Mouse (Mus musculus): ENCODE results near the gene Gch1. TPM values are rescaled to one million over a fixed set of nuclear protein-coding genes. Genes with fewer than 3 reads are reported as not detected.

The Gch1 gene
- total RNA-seq, 2 experiments from 2014 or later, result 1.3 to 1.4 TPM

DNA sequence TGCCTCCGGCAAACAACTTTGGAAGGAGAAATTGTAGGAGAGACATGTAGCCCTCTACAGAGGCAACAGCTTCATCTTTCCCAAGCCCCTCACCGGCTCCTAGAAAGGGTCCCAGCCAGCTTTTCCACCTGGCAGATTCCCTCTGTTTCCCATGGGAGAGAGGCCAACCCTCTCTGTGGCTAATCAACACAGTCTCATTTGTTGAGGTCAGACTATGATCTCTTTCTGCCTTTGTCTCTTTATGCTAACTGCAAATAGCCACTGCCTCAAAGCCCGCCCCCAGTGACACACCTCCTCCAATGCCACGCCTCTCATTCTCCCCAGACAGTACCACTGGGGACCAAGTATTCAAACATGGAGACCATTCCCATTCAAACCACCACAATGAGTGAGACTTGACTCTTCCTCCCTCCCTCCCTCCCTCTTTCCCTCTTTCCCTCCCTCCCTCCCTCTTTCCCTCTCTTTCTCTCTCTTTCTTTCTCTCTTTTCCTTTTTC lies 20.5 kb upstream of the Gch1 start:
- intact Hi-C loops (cut with DNase I), result no loop called here
- DNase-seq (ENCODE audit: low spot score in 2 of 2), result no peak

DNA sequence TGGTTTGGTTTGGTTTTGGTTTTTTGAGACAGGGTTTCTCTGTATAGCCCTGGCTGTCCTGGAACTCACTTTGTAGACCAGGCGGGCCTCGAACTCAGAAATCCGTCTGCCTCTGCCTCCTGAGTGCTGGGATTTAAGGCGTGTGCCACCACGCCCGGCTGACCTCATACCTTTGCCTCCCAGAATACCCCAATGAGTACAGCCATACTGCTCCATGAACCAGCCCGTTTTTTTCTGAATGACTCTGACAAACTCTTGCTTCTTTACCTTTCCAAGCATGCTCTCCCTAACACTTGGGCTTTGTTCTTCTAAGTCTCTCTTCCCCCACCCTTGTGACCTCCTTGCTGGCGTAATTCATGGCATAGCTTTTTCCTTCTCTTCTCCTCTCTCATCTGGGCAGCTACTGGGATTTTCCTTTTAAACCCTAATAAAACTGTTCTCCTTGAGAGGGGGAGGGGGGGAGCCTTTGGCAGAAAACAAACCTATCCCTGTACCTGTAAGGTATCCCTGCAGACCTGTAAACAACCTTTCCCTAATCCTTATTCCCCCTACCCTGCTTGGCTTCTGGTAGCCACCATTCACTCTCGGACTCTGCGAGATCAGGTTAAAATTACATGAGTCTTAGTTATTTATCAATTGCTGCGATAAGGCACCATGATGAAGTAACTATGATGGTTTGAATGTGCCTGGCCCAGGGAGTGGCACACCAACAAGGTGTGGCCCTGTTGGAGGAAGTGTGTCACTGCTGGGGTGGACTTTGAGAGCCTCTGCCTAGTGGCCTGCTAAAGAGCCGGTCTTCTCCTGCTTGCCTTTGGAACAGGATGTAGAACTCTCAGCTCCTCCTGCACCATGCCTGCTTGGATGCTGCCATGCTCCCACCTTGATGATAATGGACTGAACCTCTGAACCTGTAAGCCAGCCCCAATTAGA lies 19.6 kb upstream of the Gch1 start:
- intact Hi-C loops (cut with DNase I), result no loop called here

GRCm38 (mm10) chr14:47206601-47207000 lies 17.4 kb upstream of the Gch1 start:
- intact Hi-C loops (cut with DNase I), result no loop called here
- no peak for DNase-seq (ENCODE audit: low spot score in 2 of 2)

More for the DNA sequence above, 19.6 kb upstream of the Gch1 start:
- DNase-seq (ENCODE audit: low spot score in 2 of 2), result no peak

DNA sequence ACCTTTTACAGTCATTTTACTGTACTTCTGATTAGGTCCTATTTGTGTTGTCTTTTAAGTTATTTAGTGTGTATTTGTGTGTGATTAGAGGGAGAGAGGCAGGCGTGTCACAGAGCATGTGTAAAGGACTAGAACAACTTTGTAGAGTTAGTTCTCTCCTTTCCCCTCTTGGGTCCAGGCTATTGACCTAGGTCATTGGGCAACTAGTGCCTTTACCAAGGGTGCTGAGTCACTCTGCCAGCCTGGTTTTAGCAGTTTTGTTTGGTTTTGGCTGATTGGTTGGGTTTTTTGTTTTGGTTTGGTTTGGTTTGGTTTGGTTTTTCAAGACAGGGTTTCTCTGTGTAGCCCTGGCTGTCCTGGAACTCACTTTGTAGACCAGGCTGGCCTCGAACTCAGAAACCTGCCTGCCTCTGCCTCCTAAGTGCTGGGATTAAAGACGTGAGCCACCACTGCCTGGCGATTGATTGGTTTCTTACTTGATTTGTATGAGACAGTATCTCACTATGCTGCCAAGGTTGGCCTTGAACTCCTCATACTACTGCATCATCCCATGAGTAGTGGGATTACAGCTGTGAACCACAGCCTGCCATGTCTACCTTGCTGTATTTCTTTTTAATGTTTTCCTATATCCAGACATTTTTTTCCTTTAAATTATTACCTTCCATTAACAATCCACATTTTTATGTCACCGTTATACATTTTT lies 16.2 kb upstream of the Gch1 start:
- DNase-seq (ENCODE audit: low spot score in 2 of 2), result no peak
- intact Hi-C loops (cut with DNase I), result no loop called here

- intact Hi-C loops (cut with DNase I), result no loop called here
- no peak for DNase-seq (ENCODE audit: low spot score in 2 of 2)
Measured at GRCm38 (mm10) chr14:47197340-47197739, 8.1 kb upstream of the Gch1 start.

- intact Hi-C loops (cut with DNase I), result no loop called here
- DNase-seq (ENCODE audit: low spot score in 2 of 2), result no peak
Measured at GRCm38 (mm10) chr14:47196711-47197110, 7.5 kb upstream of the Gch1 start.

DNA sequence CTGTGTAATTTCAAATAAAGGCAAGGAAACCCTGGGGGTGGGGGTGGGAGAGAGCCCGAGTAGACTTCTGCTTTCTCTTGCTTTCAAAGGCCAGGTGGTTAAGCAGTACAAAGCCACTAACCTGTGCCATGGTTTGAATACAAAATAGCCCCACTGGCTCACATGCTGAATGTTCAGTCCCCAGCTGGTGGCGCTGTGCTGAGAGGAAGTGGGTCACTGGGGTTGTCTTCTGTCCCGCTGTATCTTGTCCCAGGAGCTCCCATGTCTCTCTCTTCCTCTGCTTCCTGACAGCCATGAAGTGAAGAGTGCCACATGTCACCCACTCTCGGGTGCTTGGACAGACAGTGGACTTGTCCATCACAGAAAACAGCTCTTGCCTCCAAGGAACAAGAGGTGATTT lies 4.9 kb upstream of the Gch1 start:
- intact Hi-C loops (cut with DNase I), result no loop called here
- no peak for DNase-seq (ENCODE audit: low spot score in 2 of 2)

- intact Hi-C loops (cut with DNase I), result no loop called here
- no peak for DNase-seq (ENCODE audit: low spot score in 2 of 2)
Measured at GRCm38 (mm10) chr14:47193506-47193905, 4.3 kb upstream of the Gch1 start.

DNA sequence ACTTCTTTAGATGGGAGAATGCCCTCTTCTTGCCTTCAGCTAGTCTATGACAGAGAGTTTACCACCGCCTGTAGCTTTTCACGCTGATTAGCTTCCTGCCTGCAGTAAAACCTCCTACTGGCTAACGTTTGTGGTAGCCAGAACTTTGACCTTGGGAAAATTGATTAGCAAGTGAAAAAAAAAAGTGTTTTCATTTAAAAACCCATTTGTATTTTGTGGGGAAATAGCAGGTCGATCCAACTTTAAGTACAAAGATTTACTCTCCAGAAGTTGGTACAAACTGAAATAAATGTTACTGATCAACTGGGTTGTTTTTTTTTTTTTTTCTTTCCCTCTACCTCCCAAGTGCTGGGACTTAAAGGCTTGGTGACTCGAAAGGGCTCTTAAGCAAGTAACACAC lies 2.6 kb upstream of the Gch1 start:
- intact Hi-C loops (cut with DNase I), result no loop called here
- DNase-seq (ENCODE audit: low spot score in 2 of 2), result no peak

GRCm38 (mm10) chr14:47190626-47191025 lies 1.4 kb upstream of the Gch1 start:
- DNase-seq (ENCODE audit: low spot score in 2 of 2), result no peak
- intact Hi-C loops (cut with DNase I), result no loop called here

DNA sequence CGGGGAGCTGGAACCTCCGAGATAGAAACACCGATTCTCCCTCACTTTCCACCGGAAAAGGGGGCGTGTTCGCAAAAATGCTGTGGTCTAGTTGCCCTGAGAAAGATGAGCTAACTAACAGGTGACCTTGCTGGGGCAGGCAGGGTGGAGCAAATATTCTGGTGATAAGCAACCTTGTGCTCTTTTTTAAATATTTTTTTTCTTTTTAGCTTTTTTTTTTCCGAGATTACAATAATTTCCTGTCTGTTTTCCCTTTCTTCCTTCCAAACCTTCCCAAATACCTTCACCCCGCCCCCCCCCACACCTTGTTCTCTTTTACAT lies 382 bp upstream of the Gch1 start:
- intact Hi-C loops (cut with DNase I), result loop anchor here (10.0 kb wide), 1 partner anchor 305 kb away; the partner anchor contains the start of gene Samd4
- no peak for DNase-seq (ENCODE audit: low spot score in 2 of 2)

- intact Hi-C loops (cut with DNase I), result loop anchor here (10.0 kb wide), 1 partner anchor 304 kb away; the partner anchor contains the start of gene Samd4
Measured at GRCm38 (mm10) chr14:47188475-47188847, 752 bp downstream of the Gch1 start.

GRCm38 (mm10) chr14:47187666-47188360 lies 1.4 kb downstream of the Gch1 start:
- no peak for DNase-seq (ENCODE audit: low spot score in 2 of 2)
- intact Hi-C loops (cut with DNase I), result loop anchor here (10.0 kb wide), 1 partner anchor 303 kb away; the partner anchor contains the start of gene Samd4

More at GRCm38 (mm10) chr14:47188475-47188847, 752 bp downstream of the Gch1 start:
- DNase-seq (ENCODE audit: low spot score in 2 of 2), result no peak

DNA sequence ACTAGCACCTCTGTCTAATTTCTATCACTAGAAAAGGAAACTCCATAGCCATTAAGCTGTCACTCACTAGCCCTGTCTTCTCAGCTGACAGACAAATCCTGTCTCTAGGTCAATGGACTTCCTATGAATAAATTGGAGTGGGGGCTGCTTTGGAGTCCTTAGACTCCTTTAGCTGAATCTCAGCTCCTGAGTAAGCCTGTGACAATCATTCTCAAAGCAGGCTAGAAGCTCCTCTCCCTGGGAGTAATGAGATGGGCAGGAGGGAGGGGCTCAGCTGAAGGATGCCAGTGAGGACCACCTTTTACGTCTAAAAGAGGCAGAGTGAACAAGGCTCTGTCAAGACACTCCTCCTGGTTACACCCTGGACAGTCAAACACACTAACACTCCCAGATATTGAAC lies 2.0 kb downstream of the Gch1 start:
- DNase-seq (ENCODE audit: low spot score in 2 of 2), result no peak
- intact Hi-C loops (cut with DNase I), result loop anchor here (10.0 kb wide), 1 partner anchor 302 kb away; the partner anchor contains the start of gene Samd4

DNA sequence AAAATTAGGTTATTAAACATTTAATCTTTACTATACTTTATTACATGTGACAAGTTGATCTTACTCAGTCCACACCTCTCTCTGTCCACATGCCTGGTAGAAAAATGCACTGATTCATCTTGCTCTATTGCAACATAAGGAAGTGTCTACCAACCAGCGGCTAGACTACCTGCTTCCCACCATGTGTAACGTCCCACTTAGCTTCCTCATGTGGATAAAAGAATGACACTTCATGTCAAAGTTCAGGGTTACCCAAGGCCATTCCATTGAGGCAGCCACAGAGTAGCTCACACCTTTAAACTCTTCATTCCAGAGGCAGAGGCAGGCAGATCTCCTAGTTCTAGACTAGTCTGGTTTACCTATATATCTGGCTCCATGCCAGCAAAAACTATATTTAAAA lies 2.7 kb downstream of the Gch1 start:
- no peak for DNase-seq (ENCODE audit: low spot score in 2 of 2)
- intact Hi-C loops (cut with DNase I), result loop anchor here (10.0 kb wide), 1 partner anchor 302 kb away; the partner anchor contains the start of gene Samd4

- DNase-seq (ENCODE audit: low spot score in 2 of 2), result peak; percentile 69 to 86
- intact Hi-C loops (cut with DNase I), result loop anchor here (10.0 kb wide), 1 partner anchor 297 kb away; the partner anchor contains the start of gene Samd4
Measured at GRCm38 (mm10) chr14:47181497-47182290, 7.5 kb downstream of the Gch1 start.

GRCm38 (mm10) chr14:47178851-47179250 lies 10.4 kb downstream of the Gch1 start:
- no peak for DNase-seq (ENCODE audit: low spot score in 2 of 2)
- intact Hi-C loops (cut with DNase I), result no loop called here

DNA sequence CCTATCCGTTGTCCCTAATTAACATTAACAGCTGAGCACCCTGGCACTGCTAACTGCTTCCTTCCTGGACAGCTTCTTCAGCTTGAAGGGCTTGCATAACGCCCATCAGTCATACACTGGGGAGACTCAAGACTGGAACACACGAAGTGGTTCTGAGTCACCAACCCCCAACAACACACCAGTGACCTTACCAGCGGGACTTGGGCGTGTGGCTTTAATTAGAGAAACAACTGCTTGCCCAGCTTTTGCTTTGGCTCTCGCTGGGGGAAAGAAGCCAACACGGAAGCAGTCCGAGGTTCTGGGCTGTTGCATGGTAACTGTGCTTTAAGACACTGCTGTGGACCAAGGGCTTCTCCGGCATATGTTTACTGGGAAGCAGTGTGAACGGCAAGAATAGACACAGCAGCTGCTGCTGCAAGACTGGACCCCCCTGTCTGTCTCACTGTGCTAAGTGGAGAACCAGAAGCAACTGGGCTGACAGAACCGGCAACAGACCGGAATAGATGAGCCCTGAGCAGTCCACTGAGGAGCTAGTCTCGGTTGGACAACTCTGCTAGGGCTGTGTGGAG lies 11.3 kb downstream of the Gch1 start:
- intact Hi-C loops (cut with DNase I), result no loop called here

DNA sequence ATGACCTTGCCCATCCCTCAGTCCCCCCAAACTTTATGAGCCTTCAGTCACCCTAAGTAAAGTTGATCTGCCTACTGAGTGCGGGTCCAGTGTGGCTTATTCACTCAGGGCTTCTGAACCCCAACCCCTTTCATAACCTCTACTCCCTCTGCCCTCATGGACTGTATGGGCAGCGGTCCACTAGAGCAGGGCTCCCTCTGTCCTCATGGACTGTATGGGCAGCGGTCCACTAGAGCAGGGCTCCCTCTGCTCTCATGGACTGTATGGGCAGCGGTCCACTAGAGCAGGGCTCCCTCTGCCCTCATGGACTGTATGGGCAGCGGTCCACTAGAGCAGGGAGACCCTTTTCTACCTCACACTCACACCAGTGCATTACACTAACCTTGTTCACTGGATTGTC lies 13.0 kb downstream of the Gch1 start:
- no peak for DNase-seq (ENCODE audit: low spot score in 2 of 2)
- intact Hi-C loops (cut with DNase I), result no loop called here

More for the DNA sequence above, 11.3 kb downstream of the Gch1 start:
- DNase-seq (ENCODE audit: low spot score in 2 of 2), result peak; percentile 42 to 55
